Mouse (Mus musculus) thymus, adult 2 months (tissue): ENCODE data around the gene Hmgn5. TPM values are rescaled to one million over a fixed set of nuclear protein-coding genes. Genes with fewer than 3 reads are reported as not detected.

Experiments used
- DNase-seq: peaks from one replicate; pipeline ENCODE4 v3.0.0; 2021
- H3K27ac ChIP-seq: fragments of 200-500 bp; 2 replicates; pipeline ENCODE4 v1.5.1; 2012; ENCODE audit warnings: low read length, control low read depth; ENCODE audit not compliant: control insufficient read depth, insufficient read depth
- H3K27me3 ChIP-seq: fragments of 200-500 bp; 2 replicates; pipeline ENCODE4 v1.6.1; 2012; ENCODE audit warnings: mild to moderate bottlenecking, low read length, moderate library complexity, mixed read lengths; ENCODE audit not compliant: control insufficient read depth, insufficient read depth
- H3K36me3 ChIP-seq: fragments of 200-500 bp; 2 replicates; pipeline ENCODE4 v1.6.1; 2012; ENCODE audit warnings: mild to moderate bottlenecking, low read length, moderate library complexity; ENCODE audit not compliant: control insufficient read depth, insufficient read depth
- H3K4me1 ChIP-seq: fragments of 200-500 bp; replicated peaks from 2 replicates; pipeline ENCODE4 v1.6.1; 2012; ENCODE audit warnings: low read length; ENCODE audit not compliant: control insufficient read depth, insufficient read depth
- H3K4me3 ChIP-seq: fragments of 200-500 bp; 2 replicates; pipeline ENCODE4 v1.5.1; 2012; ENCODE audit warnings: mild to moderate bottlenecking, low read length, control low read depth, moderate library complexity; ENCODE audit not compliant: control insufficient read depth, insufficient read depth
- CTCF ChIP-seq: fragments of 200-500 bp; IDR thresholded peaks from 2 replicates; pipeline ENCODE4 v1.5.1; 2012; ENCODE audit warnings: mild to moderate bottlenecking, control low read depth, low read length, moderate library complexity, borderline replicate concordance; ENCODE audit not compliant: control insufficient read depth, poor library complexity, insufficient read depth; ENCODE audit errors: extremely low read depth
- POLR2A ChIP-seq: fragments of 200-500 bp; IDR thresholded peaks from 2 replicates; pipeline ENCODE4 v1.6.1; 2012; ENCODE audit warnings: mild to moderate bottlenecking, low read length, control low read depth, moderate library complexity; ENCODE audit not compliant: control insufficient read depth, poor library complexity, insufficient read depth; ENCODE audit errors: extremely low read depth
- WGBS: fragments of 180-500 bp; shearing (Covaris S2); methylation state at CpG from one replicate; pipeline ENCODE4 v1.1.7; 2018; 5-methylcytosine and 5-hydroxymethylcytosine counted together
- polyA plus RNA-seq: library from polyadenylated mRNA; depleted of rRNA; stranded (reverse); fragments of >200 nt; gene quantifications from 2 replicates; pipeline ENCODE4 v1.2.3, GENCODE M21; 2012; rRNA removed

The Hmgn5 gene
- polyA plus RNA-seq = 0.78 and 0.82 TPM in 2 replicates

- Histone ChIP-seq H3K27ac (peak within 1 kb of the TSS; percentile 87), H3K27me3 (no peaks in the 10 kb centered on the region), H3K4me1 (no peaks in the 10 kb centered on the region), H3K4me3 (peak within 1 kb of the TSS; percentile 69), H3K36me3 (no peaks in the 10 kb centered on the region)
- WGBS = under 1% methylated on average over 25 of the region's 25 CpGs
- DNase-seq = peak; percentile 90
- TF ChIP-seq POLR2A (no peak), CTCF (no peak)
These were observed at the start of gene Hmgn5 for GRCm38 (mm10) chrX:109013283-109013682. TSS of gene Hmgn5 (minus strand) at chrX:109013404.

GRCm38 (mm10) chrX:109047773-109048172 lies 34.6 kb upstream of the Hmgn5 start:
- DNase-seq = no peak
- WGBS = 85% methylated on average over 1 of the region's 1 CpGs
- no peak overlapping the region for H3K27ac ChIP-seq

GRCm38 (mm10) chrX:109026224-109026623 lies 13.0 kb upstream of the Hmgn5 start:
- Histone ChIP-seq H3K4me1 (no peaks in the 10 kb centered on the region), H3K27ac (no peak overlapping the region), H3K36me3 (no peaks in the 10 kb centered on the region), H3K27me3 (no peaks in the 10 kb centered on the region), H3K4me3 (no peak overlapping the region)
- TF ChIP-seq POLR2A = no peak
- no peak for DNase-seq
- WGBS = 89% methylated on average over 1 of the region's 1 CpGs

More at GRCm38 (mm10) chrX:109047773-109048172, 34.6 kb upstream of the Hmgn5 start:
- Histone ChIP-seq H3K4me3 (no peak overlapping the region), H3K27me3 (no peaks in the 10 kb centered on the region), H3K4me1 (no peaks in the 10 kb centered on the region), H3K36me3 (no peaks in the 10 kb centered on the region)
- TF ChIP-seq POLR2A (no peak), CTCF (no peak)

- H3K36me3 ChIP-seq = no peaks in the 10 kb centered on the region
- DNase-seq = no peak
- no peak for TF ChIP-seq POLR2A
- TF ChIP-seq CTCF = no peak
- no peak overlapping the region for H3K4me3 ChIP-seq
- H3K27me3 ChIP-seq = no peaks in the 10 kb centered on the region
- no peaks in the 10 kb centered on the region for H3K4me1 ChIP-seq
- 80% methylated on average over 2 of the region's 2 CpGs for WGBS
- no peak overlapping the region for H3K27ac ChIP-seq
These were observed 7.7 kb upstream of the Hmgn5 start for GRCm38 (mm10) chrX:109020858-109021257.

- H3K27ac ChIP-seq = no peak overlapping the region
- 18% methylated on average over 4 of the region's 4 CpGs for WGBS
These were observed 962 bp upstream of the Hmgn5 start for GRCm38 (mm10) chrX:109014166-109014565.

GRCm38 (mm10) chrX:109013686-109014085 lies 482 bp upstream of the Hmgn5 start:
- Histone ChIP-seq H3K27me3 (no peaks in the 10 kb centered on the region), H3K4me1 (no peaks in the 10 kb centered on the region), H3K27ac (peak overlapping the region; percentile 13; the same call in 1 of the 2 replicates), H3K4me3 (peak overlapping the region; percentile 69), H3K36me3 (no peaks in the 10 kb centered on the region)
- under 1% methylated on average over 17 of the region's 17 CpGs for WGBS
- no peak for TF ChIP-seq CTCF
- TF ChIP-seq POLR2A = no peak
- DNase-seq = peak; percentile 49

More at GRCm38 (mm10) chrX:109014166-109014565, 962 bp upstream of the Hmgn5 start:
- H3K4me3 ChIP-seq = no peak overlapping the region
- no peaks in the 10 kb centered on the region for H3K27me3 ChIP-seq
- no peak for TF ChIP-seq POLR2A
- TF ChIP-seq CTCF = no peak
- no peaks in the 10 kb centered on the region for H3K36me3 ChIP-seq
- no peak for DNase-seq
- no peaks in the 10 kb centered on the region for H3K4me1 ChIP-seq
